Mouse (Mus musculus) common myeloid progenitor, adult 5-6 weeks (primary cell): ENCODE measurements around the gene Olfr707. TPM values are rescaled to one million over a fixed set of nuclear protein-coding genes. Genes with fewer than 3 reads are reported as not detected.
A peak's percentile ranks its signal among the peaks of the same experiment; 100 is the strongest.
"Not testable (repeated sequence)": the region's sequence is repeated elsewhere in the genome, so short reads cannot be mapped to it uniquely, and the experiment has no call there.

Source experiments
- ATAC-seq: replicated peaks from 2 replicates; pipeline ENCODE4 v1.8.0; 2016; ENCODE audit warnings: low read depth, mild to moderate bottlenecking, moderate TSS enrichment, inconsistent platforms; ENCODE audit not compliant: poor library complexity, severe bottlenecking
- total RNA-seq: library from RNA; stranded (forward); fragments of 200-1000, 187-1606 nt; gene quantifications from 2 replicates; pipeline ENCODE4 v1.2.3, GENCODE M21; 2017

The Olfr707 gene
- not detected in 2 replicates for total RNA-seq

- ATAC-seq, result not testable (repeated sequence)
These were observed at the start of gene Olfr707 for GRCm38 (mm10) chr7:106901141-106901540. Olfr707 (minus strand) TSS chr7:106901241.

DNA sequence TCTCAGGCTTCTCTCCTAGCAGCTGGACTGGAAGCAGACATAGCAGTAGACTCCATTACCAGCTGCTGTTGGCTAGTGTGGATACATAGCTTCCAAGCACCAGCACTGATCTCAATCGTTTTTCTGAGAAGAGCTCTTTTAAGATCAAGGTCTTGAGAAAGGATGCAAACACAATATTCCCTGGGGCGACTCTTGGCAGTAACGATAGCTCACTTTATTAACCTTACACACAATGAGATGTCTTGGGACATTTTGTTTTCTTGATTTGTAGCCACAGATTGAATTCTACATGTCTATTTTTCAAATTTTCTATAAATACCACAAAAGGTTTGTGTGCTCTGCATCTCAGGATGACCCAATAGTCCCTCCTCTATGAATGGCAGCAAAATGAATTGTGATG is 47.2 kb upstream of the Olfr707 start, which contains the start of gene Olfr710:
Gene Olfr710, minus strand, starts transcription at position 101 of the 400 bp plus-strand sequence.
- no peak for ATAC-seq

- ATAC-seq, result no peak
These were observed 31.1 kb upstream of the Olfr707 start, which contains the start of gene Olfr709-ps1 for GRCm38 (mm10) chr7:106932119-106932518. Olfr709-ps1 (minus strand) TSS chr7:106932219.

DNA sequence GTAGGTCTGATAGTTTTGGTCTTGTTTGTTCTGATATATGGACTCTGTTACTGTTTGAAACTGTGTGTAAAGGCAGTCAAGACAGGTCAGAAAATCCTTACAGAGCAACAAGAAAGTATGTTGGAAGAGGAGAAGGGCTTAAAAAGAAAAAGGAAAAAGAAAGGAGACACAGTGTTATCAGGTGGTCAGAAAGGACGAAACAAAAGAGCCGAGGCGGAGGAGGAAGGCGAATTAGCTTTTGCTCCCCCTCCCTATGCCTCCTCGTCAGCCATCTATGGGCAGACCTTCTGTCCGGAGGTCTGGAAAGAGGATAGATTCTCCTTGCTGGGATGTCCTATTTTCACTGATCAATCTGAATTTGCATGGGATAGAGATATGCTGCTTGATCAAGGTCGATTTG is 19.9 kb upstream of the Olfr707 start:
- not testable (repeated sequence) for ATAC-seq

DNA sequence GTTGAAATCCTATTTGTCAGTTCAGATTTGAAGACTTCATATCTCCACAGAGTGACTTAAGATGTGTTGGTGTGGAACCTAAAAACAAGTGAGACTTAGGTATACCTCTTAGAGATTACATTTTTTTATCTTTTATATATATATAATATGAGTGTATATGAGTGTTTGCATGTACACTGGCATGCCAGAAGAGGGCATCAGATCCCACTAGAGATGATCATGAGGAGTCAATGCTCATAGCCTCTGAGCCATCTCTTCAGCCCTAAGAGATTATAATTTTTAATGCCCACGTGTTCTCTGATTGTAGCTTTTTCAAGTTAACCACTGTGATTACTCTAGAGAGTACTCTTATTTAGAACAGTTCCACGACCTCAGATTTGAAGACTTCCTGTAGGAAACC is 6.6 kb upstream of the Olfr707 start, which contains the start of gene Olfr1532-ps1:
Gene Olfr1532-ps1, plus strand, starts transcription at position 326 of the 400 bp plus-strand sequence.
- ATAC-seq, result 0 out of 2 replicates have a peak, but pooled peaks have one; percentile 42

DNA sequence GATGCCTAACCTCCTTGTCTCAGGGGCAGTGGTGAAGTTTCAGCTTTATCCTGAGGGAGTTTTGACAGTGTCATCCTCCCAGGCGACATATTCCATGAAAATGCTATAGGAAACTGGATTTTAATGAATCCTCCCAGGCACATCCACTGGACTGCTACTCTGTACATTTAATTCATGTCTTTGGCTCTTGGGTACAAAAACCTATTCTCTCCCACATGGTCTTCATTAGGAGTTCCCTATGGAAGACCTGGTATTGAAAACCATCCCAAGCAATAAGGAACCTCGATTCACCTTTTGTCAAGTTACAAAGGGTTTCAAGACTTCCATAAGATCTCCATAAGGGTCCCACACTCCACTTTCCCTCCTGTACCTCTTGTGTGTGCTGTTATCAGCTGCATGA is 13.0 kb downstream of the Olfr707 start, which contains the start of gene Olfr706:
Gene Olfr706, minus strand, starts transcription at position 101 of the 400 bp plus-strand sequence.
- no peak for ATAC-seq

DNA sequence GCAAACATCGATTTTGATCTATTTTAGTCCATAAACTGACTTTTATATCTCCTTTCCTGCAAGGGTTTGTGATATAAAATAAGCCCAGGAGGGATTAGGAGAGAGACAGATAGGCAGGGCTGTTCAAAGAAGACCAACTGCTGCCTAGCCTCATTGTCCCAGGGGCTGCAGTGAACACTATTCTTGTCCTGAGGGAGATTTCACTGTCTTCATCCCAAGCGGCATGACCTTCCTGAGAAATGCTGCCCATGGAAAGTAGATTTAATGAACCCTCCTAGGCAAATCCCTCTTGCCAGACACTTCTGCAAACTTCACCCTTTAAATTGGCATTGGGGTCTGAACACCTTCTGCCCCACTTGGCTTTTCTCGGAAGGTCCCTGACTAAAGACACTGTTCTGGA is 24.2 kb downstream of the Olfr707 start, which contains the start of gene Olfr705:
Gene Olfr705, minus strand, starts transcription at position 101 of the 400 bp plus-strand sequence.
- no peak for ATAC-seq

DNA sequence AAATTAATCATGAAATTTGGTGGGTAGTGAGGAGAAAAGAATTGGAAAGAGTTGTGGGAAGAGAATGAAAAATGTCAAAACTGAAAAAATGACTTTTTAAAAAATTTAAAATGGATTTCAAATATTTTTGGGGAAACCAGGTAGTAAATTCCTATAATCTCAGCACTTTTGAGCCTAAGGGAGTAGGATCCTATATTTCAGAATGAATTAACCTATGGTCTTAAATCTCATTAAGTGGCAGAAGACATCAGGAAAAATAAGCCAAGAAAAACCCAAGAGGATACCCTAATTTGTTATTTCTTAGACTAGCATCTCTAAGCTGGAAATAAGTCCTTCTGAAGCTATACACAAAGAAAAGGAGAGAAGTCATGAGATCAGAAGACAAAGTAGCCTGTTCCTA is 38.2 kb downstream of the Olfr707 start, which contains the start of gene Olfr704:
Gene Olfr704, plus strand, starts transcription at position 301 of the 400 bp plus-strand sequence.
- no peak for ATAC-seq

DNA sequence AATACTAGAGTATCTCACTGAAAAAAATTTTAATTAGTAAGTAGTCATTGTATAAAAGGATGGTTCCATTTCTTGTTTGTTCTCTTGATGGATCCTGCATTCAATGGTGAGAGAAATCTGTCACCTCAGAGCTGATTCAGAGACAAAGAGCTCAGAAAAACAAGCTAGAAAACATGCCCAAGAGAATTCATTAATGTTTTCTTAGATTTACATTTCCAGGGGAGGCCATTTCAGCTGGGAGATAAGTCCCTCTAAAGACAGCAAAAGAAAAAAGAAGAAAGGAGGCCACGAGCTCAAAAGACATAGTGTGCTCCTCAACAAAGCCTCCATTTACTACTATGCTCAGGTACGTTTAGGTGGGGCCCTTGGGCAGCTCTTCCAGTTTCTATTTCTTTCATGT is 58.0 kb downstream of the Olfr707 start, which contains the start of gene Olfr703:
Gene Olfr703, plus strand, starts transcription at position 301 of the 400 bp plus-strand sequence.
- ATAC-seq, result no peak

Other genes starting within 250 kb of the Olfr707 start
- gene Olfr693, start 220.7 kb downstream of the Olfr707 start, total RNA-seq, result not detected in 2 replicates
- not detected in 2 replicates for gene Olfr694, start 209.4 kb downstream of the Olfr707 start, total RNA-seq
- not detected in 2 replicates for gene Olfr695, start 184.8 kb downstream of the Olfr707 start, total RNA-seq
- not detected in 2 replicates for gene Olfr697, start 158.8 kb downstream of the Olfr707 start, total RNA-seq
- not detected in 2 replicates for gene Olfr698, start 145.8 kb downstream of the Olfr707 start, total RNA-seq
- not detected in 2 replicates for gene Olfr699, start 108.0 kb downstream of the Olfr707 start, total RNA-seq
- not detected in 2 replicates for gene Olfr700, start 92.4 kb downstream of the Olfr707 start, total RNA-seq
- gene Olfr701, start 87.1 kb downstream of the Olfr707 start, total RNA-seq, result not detected in 2 replicates
- gene Olfr702, start 67.3 kb downstream of the Olfr707 start, total RNA-seq, result not detected in 2 replicates
- gene Olfr703, start 57.9 kb downstream of the Olfr707 start, total RNA-seq, result not detected in 2 replicates
- gene Olfr704, start 38.1 kb downstream of the Olfr707 start, total RNA-seq, result not detected in 2 replicates
- not detected in 2 replicates for gene Olfr705, start 24.4 kb downstream of the Olfr707 start, total RNA-seq
- gene Olfr706, start 13.1 kb downstream of the Olfr707 start, total RNA-seq, result not detected in 2 replicates
- not detected in 2 replicates for gene Olfr1532-ps1, start 6.8 kb upstream of the Olfr707 start, total RNA-seq
- gene Olfr709-ps1, start 31.0 kb upstream of the Olfr707 start, total RNA-seq, result not detected in 2 replicates
- not detected in 2 replicates for gene Olfr710, start 47.1 kb upstream of the Olfr707 start, total RNA-seq
- not detected in 2 replicates for gene Olfr6, start 62.7 kb upstream of the Olfr707 start, total RNA-seq
- not detected in 2 replicates for gene Olfr711, start 74.2 kb upstream of the Olfr707 start, total RNA-seq
- 0.87 TPM in 1 of 2 replicates, not detected in the other for gene Olfr2, start 104.8 kb upstream of the Olfr707 start, total RNA-seq
- gene Olfr713, start 129.9 kb upstream of the Olfr707 start, total RNA-seq, result not detected in 2 replicates
- gene Olfr714, start 169.7 kb upstream of the Olfr707 start, total RNA-seq, result not detected in 2 replicates
- gene Olfr17, start 192.0 kb upstream of the Olfr707 start, total RNA-seq, result not detected in 2 replicates
- gene Olfr715b, start 209.1 kb upstream of the Olfr707 start, total RNA-seq, result not detected in 2 replicates
- not detected in 2 replicates for gene Olfr715, start 229.8 kb upstream of the Olfr707 start, total RNA-seq
- gene Olfr716, start 237.1 kb upstream of the Olfr707 start, total RNA-seq, result not detected in 2 replicates